Mouse (Mus musculus) hematopoietic stem cell, adult 5-6 weeks (primary cell): Measurements from ENCODE around the gene Tbxa2r. TPM values are rescaled to one million over a fixed set of nuclear protein-coding genes. Genes with fewer than 3 reads are reported as not detected.
A peak's percentile ranks its signal among the peaks of the same experiment; 100 is the strongest.

Experiments used
- ATAC-seq, 2 experiments: fragments of 125-278 bp in 1 of 2; replicated peaks in 1 of 2; 2 replicates each; pipeline ENCODE4 v1.8.0; 2016 to 2017; ENCODE audit warnings: inconsistent platforms in 2 of 2, mild to moderate bottlenecking in 2 of 2, moderate number of reproducible peaks in 2 of 2, low read depth in 1 of 2, moderate TSS enrichment in 1 of 2; ENCODE audit not compliant: low FRiP score in 2 of 2, poor library complexity in 2 of 2, severe bottlenecking in 2 of 2, insufficient read depth in 1 of 2, low TSS enrichment in 1 of 2
- total RNA-seq: library from RNA; stranded (forward); fragments of 172-1452, 232-1000 nt; gene quantifications from 2 replicates; pipeline ENCODE4 v1.2.3, GENCODE M21; 2017

The Tbxa2r gene
- total RNA-seq, 1 experiment from 2014 or later = 3.0 TPM

DNA sequence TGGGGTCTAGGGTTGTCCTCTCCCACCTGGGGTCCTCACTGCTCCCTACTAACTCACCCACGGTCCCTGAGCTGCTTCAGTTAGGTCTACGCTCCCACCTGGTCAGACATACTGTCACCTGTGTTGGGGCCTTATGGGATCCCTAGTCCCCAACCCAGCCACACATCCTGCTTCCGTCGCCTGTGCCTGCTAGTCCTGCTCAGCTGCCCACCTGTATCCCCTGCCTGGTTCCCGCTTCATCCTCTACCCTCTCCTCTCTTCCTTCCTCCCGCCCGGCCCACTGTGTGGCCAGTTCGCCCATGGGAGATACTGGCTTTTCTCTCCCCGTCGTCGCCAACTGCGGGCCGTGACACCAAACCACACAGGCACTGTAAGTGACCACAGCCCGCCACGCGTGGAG, 12.9 kb upstream of the Tbxa2r start:
- ATAC-seq = no peak

DNA sequence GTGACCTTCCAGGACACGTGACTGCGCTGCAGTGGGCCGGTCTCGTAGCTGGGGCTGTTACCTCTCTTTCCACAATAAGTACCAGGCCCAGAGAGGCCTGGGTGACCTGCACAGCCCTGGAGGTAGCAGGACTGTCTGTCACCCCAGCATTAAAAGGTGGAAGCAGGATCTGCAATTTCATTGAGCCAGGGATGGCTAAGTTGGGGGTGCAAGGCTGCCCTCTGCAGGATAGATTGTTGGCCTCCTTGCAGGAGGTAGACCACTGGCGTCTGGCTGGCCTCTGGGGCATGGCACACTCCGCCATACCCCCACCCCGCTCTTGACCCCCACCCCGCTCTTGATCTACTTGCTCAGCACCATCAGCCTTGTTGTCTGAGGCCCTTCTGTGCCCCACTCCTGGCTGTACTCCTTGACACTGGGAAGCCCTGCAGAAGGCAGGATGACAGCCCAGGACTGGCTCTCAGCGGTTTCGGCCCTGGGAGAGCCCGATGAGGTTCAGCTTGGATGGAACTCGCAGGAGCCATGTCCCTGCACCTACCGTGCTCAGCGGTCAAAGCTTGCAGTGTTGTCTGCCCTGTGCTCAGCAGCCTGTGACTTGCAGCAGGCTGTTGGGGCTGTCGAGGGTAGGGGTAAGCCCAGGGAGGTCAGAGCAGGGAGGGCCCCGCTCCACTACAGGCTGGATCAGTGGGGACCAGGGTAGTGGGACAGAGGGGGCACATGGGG, 12.0 kb upstream of the Tbxa2r start:
- ATAC-seq = no peak

DNA sequence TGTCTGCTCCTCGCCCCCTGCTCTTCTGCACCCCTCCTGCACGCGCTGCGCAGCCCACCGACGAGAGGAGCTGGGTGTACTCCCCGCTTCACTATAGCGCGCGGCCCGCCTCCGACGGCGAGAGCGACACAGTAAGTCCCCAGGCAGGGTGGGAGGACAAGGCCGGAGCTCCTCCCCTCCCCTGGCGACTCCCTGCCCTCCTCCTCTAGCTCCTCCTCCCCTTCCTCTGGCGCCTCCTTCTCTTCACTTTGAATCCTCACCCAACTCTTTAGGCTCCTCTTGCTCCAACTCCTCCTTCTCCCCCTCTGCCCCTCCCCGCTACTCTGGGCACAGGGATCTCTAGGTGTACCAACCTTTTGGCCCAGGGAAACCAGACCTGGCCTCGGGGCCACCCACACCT, 11.3 kb upstream of the Tbxa2r start:
- ATAC-seq = 0 out of 4 replicates have a peak, but pooled peaks of 1 of the 2 experiments have one; percentile 6

DNA sequence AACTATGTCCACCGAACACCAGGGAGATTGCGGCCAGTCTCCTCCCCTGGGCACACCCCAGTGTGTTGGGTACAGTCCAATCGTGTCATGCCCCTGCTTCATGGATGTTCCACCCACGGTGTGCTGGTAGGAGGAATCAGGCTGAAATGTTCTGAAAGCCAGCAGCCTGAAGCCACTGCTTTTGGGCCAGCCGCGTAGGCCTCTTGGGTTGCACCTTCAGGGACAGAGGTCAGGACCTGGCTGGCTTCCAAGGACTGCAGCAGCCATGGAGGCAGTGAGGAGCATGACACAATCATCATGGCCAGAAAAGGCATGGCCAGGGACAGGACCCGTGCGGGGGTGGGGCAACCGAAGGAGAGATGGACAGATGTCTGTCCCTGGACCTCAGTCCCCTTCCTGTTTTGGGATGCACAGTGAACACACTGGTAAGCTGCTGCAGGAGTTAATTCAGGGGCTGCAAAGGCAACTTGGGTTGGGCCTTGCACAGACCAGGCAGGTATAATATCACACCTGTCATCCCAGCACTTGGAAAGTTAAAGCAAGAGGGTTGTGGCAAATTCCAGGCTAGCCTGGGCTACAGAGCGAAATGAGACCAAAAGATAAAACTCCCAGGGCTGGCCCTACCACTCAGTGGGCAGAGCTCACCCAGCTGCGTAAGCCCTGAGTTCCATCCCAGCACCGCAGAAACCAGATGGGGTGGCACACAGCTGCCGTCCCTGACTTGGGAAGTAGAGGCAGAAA, 9.8 kb upstream of the Tbxa2r start:
- ATAC-seq = no peak

DNA sequence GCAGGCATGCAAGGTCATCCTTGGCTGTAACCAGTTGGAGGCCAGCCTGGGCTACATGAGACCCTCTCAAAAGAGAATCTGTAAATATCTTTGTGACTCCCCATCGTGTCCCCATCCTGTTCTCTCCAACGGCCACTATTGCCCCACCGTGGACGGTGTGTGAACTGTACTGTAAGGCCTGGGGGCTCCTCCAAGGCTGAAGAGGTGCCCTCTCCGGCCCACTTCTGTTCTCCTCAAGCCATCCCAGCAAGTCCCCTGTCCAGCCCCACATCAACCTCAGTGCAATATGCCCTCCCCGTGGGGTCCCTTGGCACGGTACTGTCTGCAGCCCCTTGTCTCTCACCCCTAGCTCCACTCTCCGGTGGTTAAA, 9.2 kb upstream of the Tbxa2r start:
- ATAC-seq = no peak

DNA sequence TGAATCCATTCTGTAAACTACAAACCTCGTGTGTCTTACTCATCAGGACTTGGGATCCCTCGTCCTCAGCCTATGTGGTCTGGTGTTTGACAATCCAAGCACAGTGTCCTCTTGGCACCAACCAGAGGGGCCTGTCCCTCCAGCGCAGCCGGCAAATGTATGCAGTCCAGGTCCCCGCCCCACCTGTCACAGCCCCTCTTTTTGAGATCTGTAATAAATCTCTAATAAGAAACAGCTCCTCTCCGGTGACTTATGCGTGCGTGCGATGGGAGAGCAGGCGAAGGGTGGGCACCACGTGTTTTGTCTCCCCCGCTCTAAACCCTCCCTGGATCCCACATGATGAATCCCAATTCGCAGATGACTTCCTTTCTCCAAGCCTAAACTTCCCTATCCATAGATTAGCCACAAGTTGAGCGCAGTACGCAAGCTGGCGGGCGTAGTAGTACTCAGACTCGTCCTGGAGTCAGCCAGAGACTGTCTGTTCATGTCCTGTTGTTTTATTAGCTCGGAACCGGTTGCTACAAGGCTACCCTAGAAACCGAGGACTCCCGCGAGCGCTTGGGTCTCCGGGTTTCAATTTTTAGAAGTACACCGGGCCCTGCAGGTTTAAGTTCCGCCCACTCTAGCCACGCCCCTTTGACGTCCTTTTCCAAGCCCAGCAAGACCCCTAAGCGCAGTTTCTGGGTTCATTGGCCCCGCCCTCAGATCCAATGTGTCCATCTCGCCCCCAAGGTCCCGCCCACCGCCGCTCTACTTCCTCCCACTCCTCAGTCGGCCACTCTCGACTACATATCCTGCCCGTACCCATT, 8.6 kb upstream of the Tbxa2r start:
- ATAC-seq = peak; percentile 67 to 75

DNA sequence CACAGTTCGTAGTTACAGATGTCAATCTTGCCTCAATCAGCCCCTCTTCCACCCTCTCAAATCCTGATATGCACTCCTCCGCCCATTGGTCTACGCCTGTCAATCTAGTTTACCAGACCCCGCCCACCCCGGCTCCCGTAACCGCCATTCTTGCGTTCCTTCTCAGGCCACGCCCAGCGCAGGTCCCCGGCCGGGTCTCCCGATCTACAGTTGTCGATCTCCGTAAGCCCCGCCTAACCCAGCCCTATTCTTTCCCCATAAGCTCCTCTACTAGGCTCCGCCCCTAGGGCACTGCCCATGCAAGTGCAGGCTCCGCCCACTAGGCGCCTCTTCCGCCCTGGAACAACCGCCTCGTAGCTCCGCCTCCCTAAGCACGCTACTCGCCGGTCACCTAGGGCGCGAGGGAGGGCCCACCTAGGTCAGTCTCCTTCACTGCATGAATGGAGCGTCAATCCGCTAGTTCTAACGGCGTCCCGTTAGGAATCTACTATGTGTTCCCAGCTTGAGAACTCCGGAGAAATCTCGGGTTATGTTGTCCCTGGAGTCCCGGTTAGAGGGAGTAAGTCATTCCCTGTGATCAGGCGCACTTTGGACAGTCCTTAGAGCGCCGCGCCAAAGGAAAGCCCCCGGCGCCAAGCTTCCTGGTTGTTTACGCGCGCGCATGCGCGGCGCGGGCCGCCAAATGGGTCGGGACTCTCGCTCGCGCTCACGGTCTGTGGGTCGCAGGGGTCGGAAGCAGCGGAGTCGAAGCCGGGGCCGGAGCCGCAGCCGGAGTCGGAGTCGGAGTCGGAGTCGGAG, 7.8 kb upstream of the Tbxa2r start, which contains the start of gene Cactin:
Cactin (plus strand) TSS at position 554 of the 798 bp plus-strand sequence.
- ATAC-seq = peak; percentile 79 to 86

DNA sequence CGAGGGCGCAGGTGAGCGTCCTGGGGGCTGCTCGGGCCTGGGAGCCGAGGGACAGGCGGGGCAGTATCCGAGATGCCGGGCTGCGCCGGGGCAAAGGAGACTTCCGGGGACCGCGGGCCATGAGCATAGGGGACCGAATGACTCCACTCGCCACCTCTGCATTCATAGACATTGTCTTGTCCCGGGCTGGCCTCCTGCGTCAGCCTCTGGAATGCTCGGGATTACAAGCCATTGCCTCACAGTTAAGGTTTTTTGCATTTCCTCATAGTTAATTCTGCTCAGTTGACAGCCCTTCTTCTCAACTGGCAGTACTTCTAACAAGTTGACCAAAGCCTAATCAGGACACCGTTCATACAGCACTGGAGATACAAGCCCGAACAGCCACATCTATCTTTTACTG, 7.1 kb upstream of the Tbxa2r start:
- ATAC-seq = no peak

DNA sequence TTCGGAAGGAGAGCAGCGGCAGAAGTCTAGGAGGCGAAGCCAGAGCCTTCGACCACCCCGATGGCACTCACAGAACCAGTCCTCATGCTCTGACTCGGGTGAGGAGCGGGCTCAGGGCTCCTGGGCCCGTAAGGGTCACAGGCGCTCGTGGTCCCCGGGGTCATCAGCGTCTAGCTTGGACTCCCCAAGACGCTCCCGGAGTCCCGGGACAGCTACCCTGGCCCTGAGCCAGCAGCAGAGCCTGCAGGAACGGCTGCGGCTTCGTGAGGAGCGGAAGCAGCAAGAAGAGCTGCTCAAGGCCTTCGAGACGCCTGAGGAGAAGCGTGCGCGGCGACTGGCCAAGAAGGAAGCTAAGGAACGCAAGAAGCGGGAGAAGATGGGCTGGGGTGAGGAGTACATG, 6.1 kb upstream of the Tbxa2r start:
- ATAC-seq = no peak

DNA sequence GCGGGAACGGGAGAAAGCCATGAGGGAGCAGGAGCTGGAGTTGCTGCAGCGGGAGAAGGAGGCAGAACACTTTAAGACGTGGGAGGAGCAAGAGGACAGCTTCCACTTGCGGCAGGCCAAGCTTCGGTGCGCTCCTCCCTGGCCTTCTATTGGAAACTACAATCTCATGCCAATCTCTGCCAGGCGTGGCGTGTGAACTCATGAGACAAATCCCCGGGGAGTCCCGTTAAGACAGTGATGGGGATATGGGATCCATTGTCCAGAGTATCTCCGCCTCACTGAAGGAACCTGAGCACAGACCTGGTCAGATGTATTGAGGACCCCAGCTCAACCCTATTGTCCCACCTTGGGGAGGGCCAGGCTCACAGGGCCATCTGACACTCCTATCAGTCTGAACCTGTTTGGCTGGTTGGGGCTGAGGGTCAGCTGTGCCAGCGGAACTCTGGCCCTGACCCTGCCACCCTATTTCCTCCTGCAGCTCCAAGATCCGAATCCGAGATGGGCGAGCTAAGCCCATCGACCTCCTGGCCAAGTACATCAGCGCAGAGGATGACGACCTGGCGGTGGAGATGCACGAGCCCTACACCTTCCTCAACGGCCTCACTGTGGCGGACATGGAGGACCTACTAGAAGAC, 5.3 kb upstream of the Tbxa2r start:
- no peak for ATAC-seq

DNA sequence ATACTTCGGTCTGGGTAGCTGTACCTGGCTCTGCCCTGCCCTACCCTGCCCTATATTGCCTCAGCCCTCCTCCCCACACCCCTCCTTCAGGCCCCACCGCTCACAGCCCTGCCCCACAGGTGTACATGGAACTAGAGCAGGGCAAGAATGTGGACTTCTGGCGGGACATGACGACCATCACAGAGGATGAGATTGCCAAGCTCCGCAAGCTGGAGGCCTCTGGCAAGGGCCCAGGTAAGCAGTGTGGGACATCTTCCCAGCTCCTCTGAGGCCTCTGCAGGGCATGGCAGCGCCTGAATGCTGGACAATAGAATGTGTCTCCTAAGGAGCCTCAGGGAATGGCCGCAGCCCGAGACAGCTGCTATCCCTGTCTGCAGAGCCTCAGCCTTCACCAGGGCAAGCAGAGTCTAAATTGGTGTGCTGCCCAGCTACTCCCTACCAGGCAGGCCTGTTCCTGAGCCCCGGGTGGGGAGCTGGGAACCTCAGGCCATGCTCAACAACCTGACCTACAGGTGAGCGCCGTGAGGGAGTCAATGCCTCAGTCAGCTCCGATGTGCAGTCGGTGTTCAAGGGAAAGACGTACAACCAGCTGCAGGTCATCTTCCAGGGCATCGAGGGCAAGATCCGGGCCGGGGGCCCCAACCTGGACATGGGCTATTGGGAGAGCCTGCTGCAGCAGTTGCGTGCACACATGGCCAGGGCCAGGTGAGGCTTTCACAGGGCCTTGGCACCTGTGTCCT, 4.6 kb upstream of the Tbxa2r start:
- ATAC-seq = no peak

DNA sequence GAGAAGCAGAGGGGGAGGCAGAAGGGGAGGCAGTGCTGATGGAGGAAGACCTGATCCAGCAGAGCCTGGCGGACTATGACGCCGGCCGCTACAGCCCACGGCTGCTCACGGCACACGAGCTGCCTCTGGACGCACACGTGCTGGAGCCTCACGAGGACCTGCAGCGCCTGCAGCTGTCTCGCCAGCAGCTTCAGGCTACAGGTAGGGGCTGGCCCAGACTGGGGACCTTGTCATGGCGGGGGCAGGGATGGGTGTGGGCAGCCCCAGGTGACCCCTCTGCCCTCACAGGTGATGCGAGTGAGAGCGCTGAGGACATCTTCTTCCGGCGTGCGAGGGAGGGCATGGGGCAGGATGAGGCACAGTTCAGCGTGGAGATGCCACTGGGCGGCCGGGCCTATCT, 3.4 kb upstream of the Tbxa2r start:
- ATAC-seq = no peak

DNA sequence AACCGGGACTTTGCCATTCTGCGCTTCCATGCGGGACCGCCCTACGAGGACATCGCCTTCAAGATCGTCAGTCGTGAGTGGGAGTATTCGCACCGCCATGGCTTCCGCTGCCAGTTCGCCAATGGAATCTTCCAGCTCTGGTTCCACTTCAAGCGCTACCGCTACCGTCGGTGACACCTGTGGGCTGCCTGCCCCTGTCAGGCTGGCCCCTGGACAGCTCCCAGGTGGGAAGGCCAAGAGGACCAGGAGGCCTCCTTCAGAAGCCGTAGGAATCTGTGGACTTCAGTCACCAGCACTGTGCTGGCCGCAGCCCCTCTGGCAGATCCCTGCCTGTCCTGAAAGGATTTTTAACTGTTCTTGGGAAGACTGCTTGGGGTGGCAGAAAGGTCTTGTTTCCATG, 2.8 kb upstream of the Tbxa2r start:
- no peak for ATAC-seq

DNA sequence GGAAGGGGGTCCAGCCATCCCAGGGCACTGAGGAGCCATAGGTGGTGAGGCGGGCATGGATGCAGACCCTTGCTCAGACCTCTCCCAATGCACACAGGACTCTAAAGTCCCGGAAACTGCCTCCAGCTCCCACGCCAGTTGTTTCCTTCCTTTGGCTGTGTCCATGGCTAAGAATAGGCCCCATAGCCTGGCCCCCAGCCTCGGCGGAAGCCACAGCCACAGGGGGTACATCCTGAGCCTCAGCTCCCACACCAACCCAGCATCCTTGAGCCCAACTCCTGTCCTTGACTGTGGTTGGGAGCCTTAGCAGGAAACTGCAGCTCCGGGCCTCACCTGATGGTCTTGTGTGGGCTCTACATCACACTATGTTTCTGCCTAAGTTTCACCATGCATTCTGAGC, 1.7 kb upstream of the Tbxa2r start:
- peak; percentile 50 for ATAC-seq

DNA sequence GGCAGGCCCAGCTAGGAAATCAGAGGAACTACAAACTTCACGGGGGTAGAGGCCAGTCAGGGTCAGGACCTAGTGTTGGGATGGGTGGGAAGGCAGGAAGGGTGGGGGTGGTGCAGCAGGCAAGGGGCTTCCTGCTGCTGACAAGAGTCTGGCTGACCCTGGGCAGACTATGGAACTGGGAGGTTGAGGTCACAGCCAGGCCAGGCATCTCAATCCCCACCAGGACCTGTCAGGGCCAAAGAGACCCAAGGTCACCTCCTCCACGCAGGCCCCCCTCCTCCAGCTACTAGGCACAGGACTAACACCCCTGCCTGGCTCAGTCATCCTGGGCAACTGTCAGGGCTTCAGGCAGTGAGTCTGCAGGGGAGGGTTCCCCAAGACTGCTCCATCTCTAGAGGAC, 572 bp upstream of the Tbxa2r start:
- no peak for ATAC-seq

DNA sequence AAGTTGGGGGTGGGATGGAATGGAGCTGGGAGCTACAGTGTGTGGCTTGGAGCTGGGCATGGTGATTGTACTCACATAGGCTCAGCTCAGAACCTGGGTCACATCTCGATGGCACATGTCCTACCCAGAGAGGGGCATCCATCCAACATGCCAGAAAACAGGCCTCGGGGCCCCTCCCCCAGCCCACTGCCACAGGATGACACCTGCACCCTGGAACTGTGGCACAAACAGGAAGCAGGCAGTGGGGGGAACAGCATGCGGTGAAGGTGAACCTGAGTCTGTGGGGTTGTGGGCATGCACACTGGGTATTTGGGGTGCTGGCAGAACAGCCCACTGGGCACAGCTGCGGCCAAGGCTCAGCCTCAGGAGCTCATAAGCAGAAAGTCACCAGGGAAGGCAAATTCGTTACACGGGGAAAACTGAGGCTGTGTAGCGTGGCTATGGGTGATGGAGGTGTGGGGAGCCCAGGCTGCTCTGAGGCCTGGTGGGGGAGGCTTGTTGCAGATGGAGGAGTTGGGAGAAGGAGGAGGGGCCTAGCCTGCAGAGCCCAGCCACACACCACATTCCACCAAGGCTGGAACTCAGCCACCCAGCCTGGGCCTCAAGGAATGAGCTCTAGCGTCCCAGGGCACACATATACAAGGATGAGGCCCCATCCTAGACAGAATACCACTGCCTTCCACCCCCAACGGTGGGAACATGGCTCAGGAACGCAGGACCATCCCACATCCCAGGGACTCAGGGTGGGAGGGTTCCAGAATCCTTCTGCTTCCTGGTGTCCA, 854 bp downstream of the Tbxa2r start:
- peak; percentile 66 to 70 for ATAC-seq
